Mouse (Mus musculus): ENCODE results near the gene Git2.

Gene Git2

DNA sequence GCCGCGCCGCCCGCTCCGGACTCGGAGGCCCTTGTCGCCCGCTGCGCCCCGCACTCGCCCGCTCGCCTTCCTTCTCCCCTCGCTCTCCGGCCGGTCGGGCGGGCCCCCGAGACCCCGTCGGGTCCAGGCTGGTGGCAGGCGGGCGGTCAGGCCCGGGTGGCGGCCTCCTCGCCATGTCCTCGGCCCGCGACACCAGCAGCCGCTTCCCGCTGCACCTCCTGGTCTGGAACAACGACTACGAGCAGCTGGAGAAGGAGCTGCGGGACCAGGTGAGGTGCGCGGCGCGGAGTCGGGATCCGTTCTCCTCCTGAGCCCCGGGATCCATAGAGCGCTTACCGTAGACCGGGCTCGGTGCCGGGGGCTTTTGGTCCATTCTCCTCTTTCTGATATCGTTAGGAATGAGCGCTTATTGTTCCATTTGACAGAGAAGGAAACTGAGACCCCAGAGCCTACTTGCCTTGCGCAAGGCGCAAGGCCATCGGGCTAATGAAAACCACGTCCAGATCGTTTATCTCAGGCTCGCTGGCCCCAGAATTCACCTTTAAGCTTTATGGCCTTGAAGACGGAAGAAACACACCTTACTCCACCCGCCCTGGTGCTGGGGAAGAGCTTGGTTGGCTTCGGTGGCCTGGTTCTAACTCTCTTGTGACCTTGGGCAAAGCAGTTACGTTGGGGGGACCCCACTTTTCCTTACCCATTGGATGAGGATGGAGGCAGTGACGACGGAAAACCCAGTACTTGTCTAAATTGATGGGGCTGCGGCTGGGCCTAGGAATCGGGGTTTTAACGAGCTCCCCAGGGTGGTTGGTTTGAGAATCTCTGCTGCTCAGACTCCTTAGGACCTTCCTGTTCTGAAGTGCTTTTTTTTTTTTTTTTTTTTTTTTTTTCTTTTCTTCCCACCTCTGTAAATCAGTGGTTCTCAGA is at the start of gene Git2:
Git2 (minus strand) TSS at position 462 of the 924 bp plus-strand sequence.
- DNase-seq (ENCODE audit: low spot score in 2 of 2), result no peak

DNA sequence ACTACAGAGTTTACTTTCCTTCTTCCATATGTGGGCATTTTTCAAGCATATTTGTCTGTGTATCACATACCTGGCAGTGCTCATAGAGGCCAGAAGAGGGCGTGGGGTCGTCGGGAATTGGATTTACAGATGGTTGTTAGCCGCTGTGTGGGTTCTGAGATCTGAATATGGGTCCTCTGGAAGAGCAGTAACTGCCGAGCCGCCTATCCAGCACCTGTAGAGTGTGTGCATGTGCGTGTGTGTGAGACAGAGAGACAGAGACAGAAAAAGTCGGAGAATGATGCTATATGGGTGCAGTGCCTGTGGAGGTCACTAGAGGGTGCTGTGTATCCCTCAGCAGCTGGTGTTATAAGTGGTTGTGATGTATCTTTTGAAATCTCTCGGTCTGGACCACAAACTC is 48.9 kb upstream of the Git2 start:
- peak in 1 of 2 experiments; percentile 32 for DNase-seq (ENCODE audit: low spot score in 2 of 2)

DNA sequence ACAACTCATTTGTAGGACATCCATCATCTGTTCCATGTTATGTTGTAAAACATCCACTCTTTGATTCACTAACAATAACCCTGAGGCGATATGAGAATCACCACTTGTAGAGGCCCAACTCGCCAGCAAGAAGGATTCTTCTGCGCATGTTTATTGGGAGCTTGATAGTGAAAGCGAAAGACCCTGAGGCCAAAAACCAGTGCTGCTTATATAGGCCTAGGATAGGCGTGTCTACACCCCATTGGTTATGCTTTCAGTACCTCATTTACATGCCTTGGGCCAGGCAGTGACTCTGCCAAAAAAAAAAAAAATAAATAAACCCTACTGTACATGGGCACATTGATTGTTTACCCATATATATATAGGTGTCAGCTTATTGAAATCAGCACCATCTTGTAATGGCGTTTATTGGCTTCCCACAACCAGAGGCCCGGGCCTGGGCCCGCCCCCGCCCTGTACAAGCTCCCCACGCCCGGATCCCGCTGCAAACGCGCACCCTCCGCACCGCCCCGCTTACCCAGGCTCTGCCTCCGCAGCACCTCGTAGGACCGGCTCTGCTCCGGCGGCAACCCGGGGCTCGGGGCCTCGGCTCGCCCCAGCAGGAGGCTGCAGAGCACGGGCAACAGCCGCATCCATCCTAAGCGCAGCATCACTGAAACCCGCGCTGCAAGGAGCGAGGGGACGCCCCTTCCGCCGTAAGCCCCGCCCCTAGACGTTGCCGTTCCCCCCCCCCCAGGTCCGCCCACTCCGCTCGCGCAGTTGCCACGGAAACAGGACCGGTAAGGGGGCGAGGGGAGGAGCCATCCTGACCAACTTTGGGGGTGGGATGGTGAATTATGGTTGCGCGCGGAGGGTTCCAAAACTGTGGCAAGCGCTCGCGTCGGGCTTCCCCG is 47.7 kb upstream of the Git2 start, which contains the start of gene 1500011B03Rik:
1500011B03Rik (minus strand) TSS at position 673 of the 893 bp plus-strand sequence.
- peak; percentile 69 to 77 for DNase-seq (ENCODE audit: low spot score in 2 of 2)

DNA sequence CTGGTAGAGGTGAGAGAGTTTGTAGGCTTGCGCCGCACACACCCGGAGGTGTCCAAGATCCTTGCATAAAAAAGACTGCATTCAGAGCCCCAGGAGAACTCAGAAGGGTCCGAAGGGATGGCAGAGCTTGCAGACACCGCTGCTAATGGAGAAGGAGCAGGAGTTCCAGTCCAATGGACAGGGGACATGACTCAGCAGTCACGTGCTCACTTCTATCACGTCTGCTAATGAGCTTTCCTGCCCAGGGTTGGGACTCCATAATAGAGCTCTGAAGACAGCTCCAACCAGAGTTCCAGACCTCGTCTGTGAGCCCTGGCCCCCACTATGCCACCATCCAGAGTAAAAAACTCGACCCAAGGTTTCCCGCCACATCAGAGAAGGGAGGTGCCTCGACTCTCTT is 42.8 kb upstream of the Git2 start:
- DNase-seq (ENCODE audit: low spot score in 2 of 2), result no peak

- DNase-seq (ENCODE audit: low spot score in 2 of 2), result no peak
Measured at GRCm38 (mm10) chr5:114816599-114816998, 41.3 kb upstream of the Git2 start.

DNA sequence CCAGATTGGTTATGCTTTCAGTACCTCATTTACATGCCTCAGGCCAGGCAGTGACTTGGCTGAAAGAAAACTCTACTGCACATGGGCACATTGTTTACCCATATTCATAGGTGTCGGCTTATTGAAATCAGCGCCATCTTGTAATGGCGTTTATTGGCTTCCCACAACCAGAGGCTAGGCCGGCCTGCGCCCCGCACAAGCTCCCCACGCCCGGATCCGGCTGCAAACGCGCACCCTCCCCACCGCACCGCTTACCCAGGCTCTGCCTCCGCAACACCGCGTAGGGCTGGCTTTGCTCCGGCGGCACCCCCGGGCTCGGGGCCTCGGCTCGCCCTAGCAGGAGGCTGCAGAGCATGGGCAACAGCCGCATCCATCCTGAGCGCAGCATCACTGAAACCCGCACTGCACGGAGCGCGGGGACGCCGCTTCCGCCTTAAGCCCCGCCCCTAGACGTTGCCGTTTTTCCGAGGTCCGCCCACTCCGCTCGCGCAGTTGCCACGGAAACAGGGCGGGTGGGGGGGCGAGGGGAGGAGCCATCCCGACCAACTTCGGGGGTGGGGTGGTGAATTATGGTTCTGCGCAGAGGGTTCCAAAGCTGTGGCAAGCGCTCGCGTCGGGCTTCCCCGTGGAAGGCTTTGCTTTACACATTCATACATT is 38.3 kb upstream of the Git2 start:
- peak; percentile 83 to 89 for DNase-seq (ENCODE audit: low spot score in 2 of 2)

DNA sequence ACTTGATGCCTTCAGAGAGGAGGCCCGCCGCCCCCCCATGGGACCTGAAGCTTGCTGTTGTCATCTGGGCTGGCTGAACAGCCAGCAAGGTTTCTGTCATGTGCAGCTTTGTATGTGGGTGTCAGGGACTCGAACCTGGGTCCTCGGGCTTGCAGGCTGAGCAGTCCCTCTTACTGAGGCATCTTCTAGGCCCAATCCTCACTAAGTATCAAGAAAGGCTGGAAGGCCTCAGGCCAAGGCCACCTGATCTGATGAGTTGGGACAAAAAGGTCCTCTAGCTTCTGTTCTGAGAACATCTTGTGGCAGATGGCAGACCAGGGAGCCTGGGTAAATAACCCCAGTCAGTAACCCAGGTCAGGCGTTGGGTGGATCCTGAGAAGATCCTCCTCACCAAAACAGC is 34.5 kb upstream of the Git2 start:
- DNase-seq (ENCODE audit: low spot score in 2 of 2), result no peak

DNA sequence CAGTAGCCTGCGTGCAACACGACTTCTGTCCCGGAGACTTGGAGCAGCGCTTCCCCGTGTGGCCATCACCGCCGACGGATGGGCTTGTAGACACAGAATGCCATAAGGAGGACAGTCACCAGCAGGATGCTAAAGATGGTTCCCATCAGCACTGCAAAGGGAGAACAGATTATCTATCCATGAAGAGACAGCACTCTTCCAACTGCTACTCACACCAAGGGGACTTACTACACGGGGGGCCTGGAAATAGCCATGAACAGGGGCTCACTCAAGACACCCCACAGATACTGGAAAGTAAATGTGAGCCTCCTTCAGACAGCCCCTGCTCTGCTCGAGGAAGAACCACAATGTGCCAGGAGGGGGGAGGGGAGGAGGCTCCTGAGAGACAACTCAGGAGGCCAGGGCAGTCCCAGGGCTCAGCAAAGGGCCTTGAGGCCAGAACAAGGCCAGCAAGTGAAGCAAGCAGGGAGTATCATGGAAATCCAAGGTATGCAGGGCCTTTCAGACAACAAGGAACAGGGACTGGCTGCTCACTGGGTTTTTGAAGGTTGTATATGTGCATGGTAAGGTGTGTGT is 34.0 kb upstream of the Git2 start:
- no peak for DNase-seq (ENCODE audit: low spot score in 2 of 2)

- DNase-seq (ENCODE audit: low spot score in 2 of 2), result no peak
Measured at GRCm38 (mm10) chr5:114808385-114808784, 33.1 kb upstream of the Git2 start.

- DNase-seq (ENCODE audit: low spot score in 2 of 2), result no peak
Measured at GRCm38 (mm10) chr5:114807893-114808292, 32.6 kb upstream of the Git2 start.

DNA sequence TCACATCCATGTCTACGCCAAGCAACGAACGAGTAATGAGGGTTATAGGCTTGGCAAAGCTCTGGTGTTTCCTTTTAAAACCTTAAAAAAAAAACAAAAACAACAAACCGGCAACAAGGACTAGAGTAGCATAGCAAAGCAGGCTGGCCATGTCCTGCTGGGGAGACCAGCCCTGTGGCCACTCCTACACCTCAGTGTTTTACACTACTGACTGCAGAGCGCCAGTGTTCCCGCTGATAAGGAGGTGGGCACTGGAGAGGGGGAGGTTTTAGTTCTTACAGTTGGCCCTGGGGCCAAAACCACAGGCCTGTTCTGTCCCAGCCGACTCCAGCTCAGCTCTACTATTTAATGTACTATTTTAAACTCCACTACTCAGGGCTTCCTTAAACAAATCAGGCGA is 32.2 kb upstream of the Git2 start:
- no peak for DNase-seq (ENCODE audit: low spot score in 2 of 2)

DNA sequence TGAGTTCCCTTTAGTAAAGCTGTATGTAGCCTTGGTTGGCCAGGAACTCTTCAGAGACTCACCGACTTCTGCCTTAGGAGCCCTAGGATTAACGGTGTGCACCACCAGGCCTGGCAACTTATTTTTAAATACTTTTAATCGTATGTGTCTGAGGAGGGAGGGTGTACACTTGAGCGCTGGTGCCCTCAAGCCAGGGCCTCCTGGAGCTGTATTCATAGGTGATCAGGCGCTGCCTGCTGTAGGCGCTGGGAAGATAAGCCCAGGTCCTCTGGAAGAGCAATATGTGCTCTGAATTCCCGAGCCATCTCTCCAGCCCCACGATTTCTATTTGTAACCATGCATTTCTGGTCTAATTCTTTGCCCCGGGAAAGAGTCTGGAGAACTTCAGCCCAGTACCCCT is 31.7 kb upstream of the Git2 start:
- no peak for DNase-seq (ENCODE audit: low spot score in 2 of 2)

DNA sequence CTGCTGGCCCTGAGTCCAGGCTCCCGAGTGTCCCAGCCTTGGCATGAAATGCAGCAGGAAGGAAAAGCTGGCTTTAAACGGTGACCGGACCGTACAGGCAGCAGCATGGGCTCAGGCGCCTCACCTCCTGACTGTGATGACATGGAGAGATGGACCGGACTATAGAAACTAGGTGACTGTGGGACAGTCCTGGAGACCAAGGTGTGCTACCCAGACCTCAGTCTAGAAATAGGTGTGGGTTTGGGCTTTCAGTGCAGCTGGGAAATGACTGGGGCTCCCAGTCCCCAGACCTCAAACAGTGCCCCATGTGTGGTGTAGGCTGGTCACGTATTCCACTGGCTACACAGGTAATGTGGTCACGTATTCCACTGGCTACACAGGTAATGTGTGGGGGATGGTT is 31.3 kb upstream of the Git2 start:
- DNase-seq (ENCODE audit: low spot score in 2 of 2), result no peak

DNA sequence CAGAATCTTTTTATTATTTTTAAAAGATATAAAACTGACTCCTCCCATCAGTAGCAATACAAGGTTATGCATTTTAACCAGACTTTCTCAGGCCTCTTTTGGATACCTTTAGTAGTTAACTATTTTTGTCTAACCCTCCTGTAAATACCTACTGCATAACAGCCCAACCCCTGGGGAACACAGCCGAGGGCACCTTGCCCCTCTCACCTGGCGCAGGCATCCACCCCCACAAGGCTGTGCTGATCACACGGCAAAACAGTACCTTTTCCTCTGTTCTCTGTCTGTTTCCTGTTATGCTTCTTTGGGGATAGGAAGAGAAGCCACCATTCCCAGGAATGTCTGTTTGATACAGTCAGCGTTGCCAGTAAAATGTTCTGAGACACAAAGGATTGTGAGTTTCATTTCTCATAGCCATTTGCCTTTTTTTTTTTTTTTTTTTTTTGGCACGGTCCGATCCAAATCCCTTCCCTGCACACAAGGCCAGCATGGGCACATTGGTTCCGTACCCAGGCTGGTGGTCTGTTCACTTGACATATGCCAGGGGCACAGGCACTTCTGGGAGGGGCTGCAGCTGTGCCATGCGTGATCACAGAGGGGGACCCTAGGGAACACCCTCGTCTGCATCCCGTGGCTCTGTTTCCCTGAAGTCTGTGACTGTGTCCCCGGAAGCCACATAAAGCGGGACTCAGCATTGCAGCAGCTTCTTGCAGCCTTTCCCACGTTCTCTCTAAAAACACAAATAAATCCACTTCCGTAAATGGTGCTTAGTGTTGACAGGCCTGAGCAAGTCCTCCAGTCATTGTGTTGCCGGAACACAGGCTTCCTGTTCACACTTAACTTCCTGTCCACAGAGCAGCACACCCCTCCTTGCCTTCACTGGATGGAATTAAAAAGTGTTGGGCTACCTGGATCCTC is 30.4 kb upstream of the Git2 start:
- DNase-seq (ENCODE audit: low spot score in 2 of 2), result no peak

DNA sequence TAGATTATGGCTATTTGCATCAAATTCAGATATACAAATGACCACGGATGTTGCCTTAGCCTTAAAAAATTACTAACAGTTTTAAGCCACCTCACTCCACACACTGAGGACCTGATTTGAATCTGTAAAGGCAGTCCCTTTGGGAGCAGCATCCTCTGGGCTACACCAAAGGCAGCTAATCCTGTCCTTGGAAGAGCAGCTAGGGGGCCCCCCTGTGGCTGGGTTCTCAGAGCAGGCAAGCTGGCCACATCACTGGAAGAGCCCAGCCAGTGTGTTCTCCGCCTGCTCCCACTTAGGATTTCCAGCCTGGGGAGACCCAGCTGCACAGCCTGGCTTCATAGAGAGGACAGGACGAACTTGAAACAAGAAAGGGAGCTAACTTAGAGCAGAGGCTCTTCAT is 29.6 kb upstream of the Git2 start:
- DNase-seq (ENCODE audit: low spot score in 2 of 2), result peak in 1 of 2 experiments; percentile 43

DNA sequence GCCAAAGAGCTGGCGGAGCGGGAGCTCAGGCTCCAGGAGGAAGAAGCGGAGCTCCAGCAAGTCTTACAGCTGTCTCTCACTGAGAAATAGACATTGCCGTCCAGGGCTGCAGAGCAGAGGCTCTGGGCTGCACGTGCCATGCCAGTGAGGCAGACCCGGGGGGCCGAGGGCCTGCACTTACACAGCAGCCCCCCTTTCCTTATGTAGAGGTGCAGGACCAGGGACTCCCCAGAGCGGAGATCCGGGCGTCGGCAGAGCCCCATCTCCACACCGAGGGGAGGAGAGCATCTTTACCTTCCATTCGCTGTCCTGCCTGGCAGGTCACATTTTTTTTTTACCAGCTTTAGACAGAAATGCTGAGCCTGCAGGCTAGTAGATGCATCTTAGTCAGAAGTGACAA is 29.0 kb upstream of the Git2 start:
- DNase-seq (ENCODE audit: low spot score in 2 of 2), result no peak

- no peak for DNase-seq (ENCODE audit: low spot score in 2 of 2)
Measured at GRCm38 (mm10) chr5:114803231-114803630, 27.9 kb upstream of the Git2 start.

- DNase-seq (ENCODE audit: low spot score in 2 of 2), result no peak
Measured at GRCm38 (mm10) chr5:114801841-114802240, 26.5 kb upstream of the Git2 start.

DNA sequence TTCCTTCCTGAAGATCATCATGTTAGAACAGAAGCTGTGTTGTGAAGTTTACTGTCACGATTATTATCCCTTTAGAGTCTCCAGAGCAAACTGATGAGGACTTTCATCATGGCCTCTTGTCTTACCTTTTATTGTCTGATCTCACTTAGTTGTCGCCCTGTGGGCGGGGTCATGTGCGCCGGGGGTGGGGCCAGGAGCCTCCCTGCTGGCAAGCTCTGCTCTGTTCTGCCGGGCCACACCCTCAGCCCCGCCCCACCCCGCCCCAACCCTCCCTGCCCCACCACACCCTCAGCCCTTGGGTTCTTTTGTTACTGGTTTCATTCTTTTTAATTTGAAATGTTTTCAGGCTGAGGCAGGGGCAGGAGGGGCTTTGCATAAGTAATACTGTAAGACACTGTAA is 25.7 kb upstream of the Git2 start:
- DNase-seq (ENCODE audit: low spot score in 2 of 2), result no peak

DNA sequence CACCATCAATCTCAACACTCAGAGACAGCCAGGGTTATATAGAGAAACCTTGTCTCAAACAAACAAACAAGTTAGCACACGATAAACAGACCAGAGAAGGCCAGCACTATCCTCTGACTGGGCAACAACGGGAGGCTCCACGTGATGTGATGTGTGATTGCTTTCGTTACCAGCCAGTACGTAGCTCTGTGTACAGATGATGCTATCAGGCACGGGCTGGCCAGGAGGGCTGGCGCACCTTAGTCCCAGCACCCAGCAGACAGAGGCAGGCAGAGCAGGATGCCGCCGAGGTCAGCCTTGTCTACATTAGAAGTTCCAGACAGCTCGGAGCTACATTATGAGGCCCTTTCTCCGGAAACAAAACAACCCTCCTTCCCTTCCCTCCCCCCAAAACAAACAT is 24.5 kb upstream of the Git2 start:
- DNase-seq (ENCODE audit: low spot score in 2 of 2), result no peak

GRCm38 (mm10) chr5:114797253-114797652 is 21.9 kb upstream of the Git2 start:
- no peak for DNase-seq (ENCODE audit: low spot score in 2 of 2)

All from frontal cortex, postnatal 10 days (tissue).